8 mouse cellular contexts compared by ENCODE assay signal in genomic region chr11:69591899-69592637, GRCm38 (mm10). TPM values are rescaled to one million over a fixed set of nuclear protein-coding genes. Genes with fewer than 3 reads are reported as not detected.
DNase-seq lines count a peak whose midpoint lies in the region; ATAC-seq and TF ChIP-seq lines count a peak whose summit lies in the region.

No protein-coding gene starts in this region.

- H3K4me2 ChIP-seq in forebrain, embryonic 12.5 days: no peak overlapping the region
- H3K4me2 ChIP-seq in embryonic facial prominence, embryonic 12.5 days (replicated peaks): no peak overlapping the region
- no peak overlapping the region for H3K4me2 ChIP-seq in midbrain, postnatal 0 days (ENCODE audit: low read depth, low read length, poor library complexity, severe bottlenecking)

- TF ChIP-seq POLR2A in thymus, adult 2 months (IDR thresholded peaks at IDR 0.05; ENCODE audit: control insufficient read depth, extremely low read depth, insufficient read depth, low read length, poor library complexity): no peak

- H3K9me3 ChIP-seq in forebrain, embryonic 12.5 days: no peaks in the 10 kb centered on the region
- H3K9me3 ChIP-seq in forebrain, embryonic 10.5 days: no peaks in the 10 kb centered on the region
- H3K9me3 ChIP-seq in embryonic facial prominence, embryonic 12.5 days: no peaks in the 10 kb centered on the region
- H3K9me3 ChIP-seq in midbrain, postnatal 0 days (ENCODE audit: low read length): no peaks in the 10 kb centered on the region

- peak overlapping the region; percentile 11; the same call in 1 of the 2 replicates for H3K27ac ChIP-seq in forebrain, embryonic 12.5 days
- no peak overlapping the region for H3K27ac ChIP-seq in forebrain, embryonic 10.5 days
- no peak overlapping the region for H3K27ac ChIP-seq in embryonic facial prominence, embryonic 12.5 days
- H3K27ac ChIP-seq in midbrain, postnatal 0 days (ENCODE audit: low read depth, low read length): peak overlapping the region; percentile 4; the same call in 1 of the 2 replicates
- no peak overlapping the region for H3K27ac ChIP-seq in thymus, adult 2 months (ENCODE audit: control insufficient read depth, insufficient read depth, low read length)

- no peaks in the 10 kb centered on the region for H3K27me3 ChIP-seq in forebrain, embryonic 12.5 days
- no peaks in the 10 kb centered on the region for H3K27me3 ChIP-seq in forebrain, embryonic 10.5 days (ENCODE audit: poor library complexity, severe bottlenecking)
- no peaks in the 10 kb centered on the region for H3K27me3 ChIP-seq in embryonic facial prominence, embryonic 12.5 days
- H3K27me3 ChIP-seq in midbrain, postnatal 0 days (ENCODE audit: insufficient read depth, low read length): no peaks in the 10 kb centered on the region
- H3K27me3 ChIP-seq in thymus, adult 2 months (ENCODE audit: control insufficient read depth, insufficient read depth, low read length): no peaks in the 10 kb centered on the region

- no peak for TF ChIP-seq CTCF in midbrain, postnatal 0 days (IDR thresholded peaks at IDR 0.05)
- TF ChIP-seq CTCF in thymus, adult 2 months (IDR thresholded peaks at IDR 0.05; ENCODE audit: borderline replicate concordance, control insufficient read depth, extremely low read depth, insufficient read depth, low read length, poor library complexity): no peak

- DNase-seq in forebrain, embryonic 10.5 days (ENCODE audit: extremely low spot score, low spot score): no peak
- DNase-seq in layer of hippocampus, adult 8-10 months (ENCODE audit: low spot score in 2 of 2): peak; percentile 76 to 86
- DNase-seq in midbrain, postnatal 0 days (ENCODE audit: low spot score): peak; percentile 82
- no peak for DNase-seq in thymus, adult 2 months
- DNase-seq in heart, adult 9 months (ENCODE audit: low spot score in 2 of 2): no peak
- no peak for DNase-seq in lung, postnatal 25 days (ENCODE audit: low spot score)

- H3K9ac ChIP-seq in forebrain, embryonic 12.5 days: no peak overlapping the region
- H3K9ac ChIP-seq in embryonic facial prominence, embryonic 12.5 days: no peak overlapping the region
- H3K9ac ChIP-seq in midbrain, postnatal 0 days (replicated peaks; ENCODE audit: low read length, poor library complexity, severe bottlenecking): no peak overlapping the region

- ATAC-seq in forebrain, embryonic 12.5 days (ENCODE audit: low FRiP score): no peak
- ATAC-seq in embryonic facial prominence, embryonic 12.5 days (ENCODE audit: insufficient number of reproducible peaks, insufficient read depth, low FRiP score, low TSS enrichment): no peak
- peak; percentile 86 for ATAC-seq in midbrain, postnatal 0 days (ENCODE audit: low FRiP score)

- H3K4me1 ChIP-seq in forebrain, embryonic 12.5 days: peaks cover 6% of the 10 kb centered on the region
- H3K4me1 ChIP-seq in forebrain, embryonic 10.5 days: peaks cover 4% of the 10 kb centered on the region; the same call in 1 of the 2 replicates
- H3K4me1 ChIP-seq in embryonic facial prominence, embryonic 12.5 days: no peaks in the 10 kb centered on the region
- H3K4me1 ChIP-seq in midbrain, postnatal 0 days (ENCODE audit: insufficient read depth, low read length): no peaks in the 10 kb centered on the region
- H3K4me1 ChIP-seq in thymus, adult 2 months (replicated peaks; ENCODE audit: control insufficient read depth, insufficient read depth, low read length): no peaks in the 10 kb centered on the region

- WGBS in forebrain, embryonic 12.5 days: 79% methylated on average over 7 of the region's 7 CpGs
- 83% methylated on average over 7 of the region's 7 CpGs for WGBS in forebrain, embryonic 10.5 days
- WGBS in embryonic facial prominence, embryonic 12.5 days: 85% methylated on average over 7 of the region's 7 CpGs
- WGBS in midbrain, postnatal 0 days: 67% methylated on average over 7 of the region's 7 CpGs
- WGBS in thymus, adult 2 months: 93% methylated on average over 7 of the region's 7 CpGs

- H3K4me3 ChIP-seq in forebrain, embryonic 12.5 days (replicated peaks): no peak overlapping the region
- no peak overlapping the region for H3K4me3 ChIP-seq in forebrain, embryonic 10.5 days
- H3K4me3 ChIP-seq in embryonic facial prominence, embryonic 12.5 days: 0 out of 2 replicates have a peak overlapping the region, but pooled peaks have one; percentile 2
- H3K4me3 ChIP-seq in midbrain, postnatal 0 days (ENCODE audit: low read depth, low read length): no peak overlapping the region
- no peak overlapping the region for H3K4me3 ChIP-seq in thymus, adult 2 months (ENCODE audit: control insufficient read depth, insufficient read depth, low read length)

- peaks cover 56% of the 10 kb centered on the region for H3K36me3 ChIP-seq in forebrain, embryonic 12.5 days (replicated peaks)
- H3K36me3 ChIP-seq in forebrain, embryonic 10.5 days (replicated peaks): peaks cover 83% of the 10 kb centered on the region
- peaks cover 65% of the 10 kb centered on the region for H3K36me3 ChIP-seq in embryonic facial prominence, embryonic 12.5 days
- H3K36me3 ChIP-seq in midbrain, postnatal 0 days (ENCODE audit: insufficient read depth, low read length): peaks cover 39% of the 10 kb centered on the region
- H3K36me3 ChIP-seq in thymus, adult 2 months (ENCODE audit: control insufficient read depth, insufficient read depth, low read length): peaks cover 54% of the 10 kb centered on the region

RNA-seq across cellular contexts. Expression of gene Trp53, which starts 11.9 kb away (rescaled TPM):
- 120 and 124 TPM in 2 replicates for polyA plus RNA-seq in forebrain, embryonic 12.5 days (2016; fragmentation: Nextera tagmentation; extraction: Ambion mirVana)
- 192 and 194 TPM in 2 replicates for polyA plus RNA-seq in forebrain, embryonic 10.5 days (2016; fragmentation: Nextera tagmentation; extraction: Ambion mirVana)
- 159 and 161 TPM in 2 replicates for polyA plus RNA-seq in embryonic facial prominence, embryonic 12.5 days (2016; fragmentation: Nextera tagmentation; extraction: Ambion mirVana)
- total RNA-seq in layer of hippocampus, adult 8-10 months (2022): 10 to 100 TPM; 27.7 to 36.7 (median 33.7) TPM
- 29.5 and 34.5 TPM in 2 replicates for total RNA-seq in midbrain, postnatal 0 days (2014; rRNA removed)
- 30.3 and 31.9 TPM in 2 replicates for polyA plus RNA-seq in midbrain, postnatal 0 days (2015; fragmentation: Nextera tagmentation; extraction: Ambion mirVana)
- 266 and 303 TPM in 2 replicates for polyA plus RNA-seq in thymus, adult 2 months (2012; rRNA removed)

RNA-seq across cellular contexts. Expression of gene Wrap53, which starts 12.0 kb away (rescaled TPM):
- polyA plus RNA-seq in forebrain, embryonic 12.5 days (2016; fragmentation: Nextera tagmentation; extraction: Ambion mirVana): 33.0 and 36.0 TPM in 2 replicates
- polyA plus RNA-seq in forebrain, embryonic 10.5 days (2016; fragmentation: Nextera tagmentation; extraction: Ambion mirVana): 46.4 and 51.1 TPM in 2 replicates
- 29.4 and 36.2 TPM in 2 replicates for polyA plus RNA-seq in embryonic facial prominence, embryonic 12.5 days (2016; fragmentation: Nextera tagmentation; extraction: Ambion mirVana)
- total RNA-seq in layer of hippocampus, adult 8-10 months (2022): 10 to 100 TPM; 12.2 to 17.8 (median 12.3) TPM
- 15.7 and 16.8 TPM in 2 replicates for total RNA-seq in midbrain, postnatal 0 days (2014; rRNA removed)
- 12.6 and 14.2 TPM in 2 replicates for polyA plus RNA-seq in midbrain, postnatal 0 days (2015; fragmentation: Nextera tagmentation; extraction: Ambion mirVana)
- 41.2 and 48.5 TPM in 2 replicates for polyA plus RNA-seq in thymus, adult 2 months (2012; rRNA removed)

RNA-seq across cellular contexts. Expression of gene Atp1b2, which starts 13.7 kb away (rescaled TPM):
- polyA plus RNA-seq in forebrain, embryonic 12.5 days (2016; fragmentation: Nextera tagmentation; extraction: Ambion mirVana): 11.9 and 12.6 TPM in 2 replicates
- 4.3 and 4.6 TPM in 2 replicates for polyA plus RNA-seq in forebrain, embryonic 10.5 days (2016; fragmentation: Nextera tagmentation; extraction: Ambion mirVana)
- 4.2 and 5.3 TPM in 2 replicates for polyA plus RNA-seq in embryonic facial prominence, embryonic 12.5 days (2016; fragmentation: Nextera tagmentation; extraction: Ambion mirVana)
- total RNA-seq in layer of hippocampus, adult 8-10 months (2022): 100 to 1,000 TPM; 386 to 493 (median 443) TPM
- total RNA-seq in midbrain, postnatal 0 days (2014; rRNA removed): 145 and 161 TPM in 2 replicates
- 167 and 175 TPM in 2 replicates for polyA plus RNA-seq in midbrain, postnatal 0 days (2015; fragmentation: Nextera tagmentation; extraction: Ambion mirVana)
- polyA plus RNA-seq in thymus, adult 2 months (2012; rRNA removed): 3.4 and 4.2 TPM in 2 replicates

RNA-seq across cellular contexts. Expression of gene Shbg, which starts 25.6 kb away (rescaled TPM):
- polyA plus RNA-seq in forebrain, embryonic 12.5 days (2016; fragmentation: Nextera tagmentation; extraction: Ambion mirVana): not detected in 2 replicates
- polyA plus RNA-seq in forebrain, embryonic 10.5 days (2016; fragmentation: Nextera tagmentation; extraction: Ambion mirVana): not detected in 2 replicates
- polyA plus RNA-seq in embryonic facial prominence, embryonic 12.5 days (2016; fragmentation: Nextera tagmentation; extraction: Ambion mirVana): not detected in 2 replicates
- total RNA-seq in layer of hippocampus, adult 8-10 months (2022): under 1 TPM in 2 of 4 experiments, not detected in 2; 0.59 to 0.92 TPM
- not detected in 2 replicates for total RNA-seq in midbrain, postnatal 0 days (2014; rRNA removed)
- polyA plus RNA-seq in midbrain, postnatal 0 days (2015; fragmentation: Nextera tagmentation; extraction: Ambion mirVana): not detected in 2 replicates
- polyA plus RNA-seq in thymus, adult 2 months (2012; rRNA removed): not detected in 2 replicates

RNA-seq across cellular contexts. Expression of gene Sat2, which starts 29.8 kb away (rescaled TPM):
- 15.8 and 21.5 TPM in 2 replicates for polyA plus RNA-seq in forebrain, embryonic 12.5 days (2016; fragmentation: Nextera tagmentation; extraction: Ambion mirVana)
- polyA plus RNA-seq in forebrain, embryonic 10.5 days (2016; fragmentation: Nextera tagmentation; extraction: Ambion mirVana): 13.7 and 15.4 TPM in 2 replicates
- 25.4 and 25.8 TPM in 2 replicates for polyA plus RNA-seq in embryonic facial prominence, embryonic 12.5 days (2016; fragmentation: Nextera tagmentation; extraction: Ambion mirVana)
- total RNA-seq in layer of hippocampus, adult 8-10 months (2022): 10 to 100 TPM; 13.3 to 19.2 (median 14.8) TPM
- 10.5 and 13.3 TPM in 2 replicates for total RNA-seq in midbrain, postnatal 0 days (2014; rRNA removed)
- polyA plus RNA-seq in midbrain, postnatal 0 days (2015; fragmentation: Nextera tagmentation; extraction: Ambion mirVana): 29.6 and 29.9 TPM in 2 replicates
- 0.67 and 0.73 TPM in 2 replicates for polyA plus RNA-seq in thymus, adult 2 months (2012; rRNA removed)

Comparison
In these comparisons a context has a peak if more than half of its experiments do, and no peak if none do; other contexts are left out.
1. H3K27ac ChIP-seq: peak in forebrain, embryonic 12.5 days (single experiment) and midbrain, postnatal 0 days (single experiment); none in forebrain, embryonic 10.5 days (single experiment), embryonic facial prominence, embryonic 12.5 days (single experiment) and thymus, adult 2 months (single experiment).
2. DNase-seq: peak in layer of hippocampus, adult 8-10 months (2 of 2) and midbrain, postnatal 0 days (single experiment); none in forebrain, embryonic 10.5 days (single experiment), thymus, adult 2 months (single experiment), heart, adult 9 months (0 of 2) and lung, postnatal 25 days (single experiment).
3. RNA of gene Atp1b2, which starts 13.7 kb away (polyA plus RNA-seq): 167 to 175 TPM in midbrain, postnatal 0 days; 11.9 to 12.6 TPM in forebrain, embryonic 12.5 days, 4.2 to 5.3 TPM in embryonic facial prominence, embryonic 12.5 days, 4.3 to 4.6 TPM in forebrain, embryonic 10.5 days and 3.4 to 4.2 TPM in thymus, adult 2 months; every median in the first group is over 10 times any median in the second.